In genomic region chr1:119654307-119654706, GRCm38 (mm10) we compare ENCODE assay signal across 15 mouse cellular contexts. TPM values are rescaled to one million over a fixed set of nuclear protein-coding genes. Genes with fewer than 3 reads are reported as not detected.
DNase-seq lines count a peak whose midpoint lies in the region; ATAC-seq and TF ChIP-seq lines count a peak whose summit lies in the region.
"Had no signal": no experiment of that assay in that cellular context is flagged by ENCODE, and none has a peak within 500 bp of the region (broad histone marks: within the 10 kb centered on the region; RNA-seq: fewer than 3 reads in every experiment).

No protein-coding gene starts in this region.

- no peak overlapping the region for H3K9ac ChIP-seq in heart, adult 2 months (ENCODE audit: low read depth, low read length)
- no peak overlapping the region for H3K9ac ChIP-seq in heart, embryonic 11.5 days (ENCODE audit: low read depth, low read length)
- H3K9ac ChIP-seq in lung, postnatal 0 days (replicated peaks; ENCODE audit: low read depth), result no peak overlapping the region
- H3K9ac ChIP-seq: embryonic facial prominence, embryonic 13.5 days; neural tube, embryonic 13.5 days had no signal

- no peaks in the 10 kb centered on the region for H3K9me3 ChIP-seq in heart, embryonic 11.5 days (replicated peaks; ENCODE audit: control insufficient read depth, low read length)
- no peaks in the 10 kb centered on the region for H3K9me3 ChIP-seq in lung, postnatal 0 days (ENCODE audit: low read length)
- H3K9me3 ChIP-seq in E14TG2a.4 (ENCODE audit: low read length), result no peaks in the 10 kb centered on the region
- H3K9me3 ChIP-seq: embryonic facial prominence, embryonic 13.5 days; megakaryocyte, embryonic 14.5 days; neural tube, embryonic 13.5 days had no signal

- H3K79me2 ChIP-seq in heart, adult 2 months (replicated peaks; ENCODE audit: control insufficient read depth, insufficient read depth, low read length), result no peaks in the 10 kb centered on the region

- intact Hi-C loops in heart, adult 2 months (cut with DNase I), result no loop called here

- TF ChIP-seq POLR2A in heart, adult 2 months (IDR thresholded peaks at IDR 0.05; ENCODE audit: insufficient read depth, low read depth, low read length), result no peak
- no peak for TF ChIP-seq POLR2A in lung, adult 2 months (IDR thresholded peaks at IDR 0.05; ENCODE audit: borderline replicate concordance, extremely low read depth, low read depth, low read length)

- H3K27ac ChIP-seq in heart, adult 2 months, result no peak overlapping the region
- H3K27ac ChIP-seq in heart, embryonic 11.5 days (ENCODE audit: low read depth, low read length), result no peak overlapping the region
- no peak overlapping the region for H3K27ac ChIP-seq in lung, postnatal 0 days (ENCODE audit: low read length)
- H3K27ac ChIP-seq: embryonic facial prominence, embryonic 13.5 days; neural tube, embryonic 13.5 days had no signal

- H3K4me1 ChIP-seq in heart, adult 2 months (ENCODE audit: control insufficient read depth, insufficient read depth, low read length), result no peaks in the 10 kb centered on the region; the same call in 1 of the 2 replicates
- H3K4me1 ChIP-seq in heart, embryonic 11.5 days (ENCODE audit: control insufficient read depth, insufficient read depth, low read length), result peaks cover 6% of the 10 kb centered on the region
- H3K4me1 ChIP-seq in lung, postnatal 0 days (ENCODE audit: insufficient read depth, low read depth, low read length), result 0 out of 2 replicates have a peak, but pooled peaks cover under 1% of the 10 kb centered on the region
- no peaks in the 10 kb centered on the region for H3K4me1 ChIP-seq in lung, adult 2 months (ENCODE audit: control insufficient read depth, insufficient read depth, low read length)
- peaks cover 7% of the 10 kb centered on the region; the same call in 1 of the 2 replicates for H3K4me1 ChIP-seq in E14TG2a.4 (replicated peaks; ENCODE audit: low read depth, low read length)
- H3K4me1 ChIP-seq: embryonic facial prominence, embryonic 13.5 days; megakaryocyte, embryonic 14.5 days had no signal

- no peak for DNase-seq in heart, adult 2 months
- no peak for DNase-seq in lung, postnatal 0 days (ENCODE audit: low spot score)
- DNase-seq in lung, adult 2 months, result no peak
- DNase-seq in embryo, embryonic 11 days, result peak; percentile 29
- no peak for DNase-seq in cerebellum, adult 8-10 months
- no peak for DNase-seq in layer of hippocampus, postnatal 25 days (ENCODE audit: extremely low spot score in 1 of 2, low spot score in 1 of 2)
- DNase-seq: cerebellum, adult 18-20 months; heart, postnatal 14 days; kidney, adult 11 months had no signal

- TF ChIP-seq CTCF in heart, adult 2 months (IDR thresholded peaks at IDR 0.05), result peak; percentile 46
- TF ChIP-seq CTCF in lung, postnatal 0 days (IDR thresholded peaks at IDR 0.05), result peak; percentile 58
- no peak for TF ChIP-seq CTCF in lung, adult 2 months (IDR thresholded peaks at IDR 0.05; ENCODE audit: insufficient read depth, low read length)
- TF ChIP-seq CTCF in E14TG2a.4 (conservative IDR thresholded peaks at IDR 0.05; ENCODE audit: low read length), result peak; percentile 17

- 80% methylated on average over 2 of the region's 2 CpGs for WGBS in heart, adult 2 months
- WGBS in heart, embryonic 11.5 days (ENCODE audit: insufficient replicate concordance), result 90% methylated on average over 2 of the region's 2 CpGs
- WGBS in lung, postnatal 0 days, result 80% methylated on average over 2 of the region's 2 CpGs
- WGBS in lung, adult 2 months, result 82% methylated on average over 2 of the region's 2 CpGs

- no peaks in the 10 kb centered on the region for H3K27me3 ChIP-seq in heart, adult 2 months (ENCODE audit: control insufficient read depth, insufficient read depth, low read length)
- H3K27me3 ChIP-seq in heart, embryonic 11.5 days (ENCODE audit: control insufficient read depth, insufficient read depth, low read length), result no peaks in the 10 kb centered on the region
- no peaks in the 10 kb centered on the region for H3K27me3 ChIP-seq in lung, postnatal 0 days (replicated peaks; ENCODE audit: insufficient read depth, low read length)
- H3K27me3 ChIP-seq in E14TG2a.4 (ENCODE audit: insufficient read depth, low read length), result no peaks in the 10 kb centered on the region
- H3K27me3 ChIP-seq: embryonic facial prominence, embryonic 13.5 days; megakaryocyte, embryonic 14.5 days; neural tube, embryonic 13.5 days had no signal

- TF ChIP-seq EP300 in heart, adult 2 months (IDR thresholded peaks at IDR 0.05; ENCODE audit: insufficient read depth, low read depth, low read length), result no peak
- TF ChIP-seq EP300 in lung, postnatal 0 days (IDR thresholded peaks at IDR 0.05), result no peak

- H3K4me2 ChIP-seq in heart, embryonic 11.5 days, result no peak overlapping the region
- no peak overlapping the region for H3K4me2 ChIP-seq in lung, postnatal 0 days (replicated peaks; ENCODE audit: low read depth, low read length)
- H3K4me2 ChIP-seq: embryonic facial prominence, embryonic 13.5 days; neural tube, embryonic 13.5 days had no signal

- ATAC-seq in heart, embryonic 11.5 days (replicated peaks; ENCODE audit: insufficient number of reproducible peaks, low FRiP score, low TSS enrichment), result no peak
- no peak for ATAC-seq in lung, postnatal 0 days
- ATAC-seq: forebrain, embryonic 16.5 days had no signal

- no peaks in the 10 kb centered on the region for H3K36me3 ChIP-seq in heart, adult 2 months (ENCODE audit: control insufficient read depth, insufficient read depth, low read length)
- no peaks in the 10 kb centered on the region for H3K36me3 ChIP-seq in heart, embryonic 11.5 days (ENCODE audit: control insufficient read depth, insufficient read depth, low read length)
- H3K36me3 ChIP-seq in lung, postnatal 0 days (ENCODE audit: insufficient read depth, low read length), result no peaks in the 10 kb centered on the region
- peaks cover 3% of the 10 kb centered on the region; the same call in 1 of the 2 replicates for H3K36me3 ChIP-seq in E14TG2a.4 (ENCODE audit: insufficient read depth, low read length)

- H3K4me3 ChIP-seq in heart, adult 2 months, result no peak overlapping the region
- H3K4me3 ChIP-seq in heart, embryonic 11.5 days (ENCODE audit: low read depth, low read length), result no peak overlapping the region
- H3K4me3 ChIP-seq in lung, postnatal 0 days (ENCODE audit: low read depth, low read length), result no peak overlapping the region
- H3K4me3 ChIP-seq in lung, adult 2 months (replicated peaks; ENCODE audit: extremely low read depth, low read depth, low read length), result no peak overlapping the region
- H3K4me3 ChIP-seq in E14TG2a.4 (replicated peaks; ENCODE audit: low read length), result no peak overlapping the region
- H3K4me3 ChIP-seq: embryonic facial prominence, embryonic 13.5 days; megakaryocyte, embryonic 14.5 days; neural tube, embryonic 13.5 days had no signal

RNA-seq across cellular contexts. Expression of gene Epb41l5, which starts 5.5 kb away (rescaled TPM):
- total RNA-seq in heart, adult 2 months (2021), result 1 to 10 TPM; 3.8 to 5.8 TPM
- polyA plus RNA-seq in heart, adult 2 months (2012; rRNA removed), result 2.1 and 4.0 TPM in 2 replicates
- polyA plus RNA-seq in heart, embryonic 11.5 days (2014; fragmentation: Nextera tagmentation; extraction: Ambion mirVana), result 24.4 and 29.6 TPM in 2 replicates
- 54.7 and 69.5 TPM in 2 replicates for polyA plus RNA-seq in lung, postnatal 0 days (2015; fragmentation: Nextera tagmentation; extraction: Ambion mirVana)
- 15.8 and 28.0 TPM in 2 replicates for polyA plus RNA-seq in lung, adult 2 months (2012; rRNA removed)
- 1 to 10 TPM; 4.9 to 5.5 TPM for total RNA-seq in layer of hippocampus, postnatal 25 days (2021)
